Mouse (Mus musculus) macrophage (primary cell): ENCODE measurements around the gene Il17c. TPM values are rescaled to one million over a fixed set of nuclear protein-coding genes. Genes with fewer than 3 reads are reported as not detected.

Experiments
- H3K27ac ChIP-seq: fragments of 350-480 bp; formaldehyde crosslinking; 2 replicates; pipeline ENCODE4 v1.9.0; 2021
- H3K36me3 ChIP-seq: fragments of 350-480 bp; formaldehyde crosslinking; 2 replicates; pipeline ENCODE4 v1.9.0; 2021; ENCODE audit errors: inconsistent target
- H3K4me3 ChIP-seq: fragments of 350-480 bp; formaldehyde crosslinking; 2 replicates; pipeline ENCODE4 v1.9.0; 2021; ENCODE audit errors: inconsistent target
- H3K79me2 ChIP-seq: fragments of 350-480 bp; formaldehyde crosslinking; 2 replicates; pipeline ENCODE4 v1.9.0; 2021; ENCODE audit errors: inconsistent target
- WGBS: methylation state at CpG from one replicate; pipeline ENCODE4 v1.1.7; 2026; ENCODE audit warnings: inconsistent platforms; ENCODE audit not compliant: missing documents; 5-methylcytosine and 5-hydroxymethylcytosine counted together
- polyA plus RNA-seq: library from polyadenylated mRNA; stranded (reverse); fragments of 250-400 nt; gene quantifications from 3 replicates; pipeline ENCODE4 v1.2.4, GENCODE M21; 2018; ENCODE audit warnings: inconsistent platforms

Gene Il17c
- polyA plus RNA-seq, 1 experiment from 2014 or later: not detected

- peaks cover 36% of the 10 kb centered on the region for H3K36me3 ChIP-seq
Observed at GRCm38 (mm10) chr8:122419881-122420555, 1.8 kb upstream of the Il17c start.

DNA sequence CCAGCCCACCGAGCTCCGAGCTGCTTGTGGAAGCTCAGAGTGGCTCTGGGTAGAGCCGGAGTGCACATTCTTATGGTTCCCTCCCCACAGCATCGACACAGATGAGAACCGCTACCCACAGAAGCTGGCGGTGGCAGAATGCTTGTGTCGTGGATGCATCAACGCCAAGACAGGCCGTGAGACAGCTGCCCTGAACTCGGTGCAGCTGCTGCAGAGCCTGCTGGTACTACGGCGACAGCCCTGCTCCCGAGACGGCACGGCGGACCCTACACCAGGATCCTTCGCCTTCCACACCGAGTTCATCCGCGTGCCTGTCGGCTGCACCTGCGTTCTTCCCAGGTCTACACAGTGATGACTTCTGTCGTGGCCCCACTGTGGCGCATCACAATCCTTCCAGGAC is 1.4 kb downstream of the Il17c start:
- H3K27ac ChIP-seq: no peak overlapping the region
- peaks cover 35% of the 10 kb centered on the region for H3K79me2 ChIP-seq
- peaks cover 57% of the 10 kb centered on the region for H3K36me3 ChIP-seq
- no peak overlapping the region for H3K4me3 ChIP-seq
- WGBS: 95% methylated on average over 24 of the region's 24 CpGs

More at GRCm38 (mm10) chr8:122419881-122420555, 1.8 kb upstream of the Il17c start:
- Histone ChIP-seq H3K4me3 (no peak overlapping the region), H3K79me2 (peaks cover 3% of the 10 kb centered on the region; the same call in 1 of the 2 replicates), H3K27ac (no peak overlapping the region)
- 92% methylated on average over 9 of the region's 9 CpGs for WGBS

GRCm38 (mm10) chr8:122423659-122424058 is 1.8 kb downstream of the Il17c start:
- H3K4me3 ChIP-seq: no peak overlapping the region
- no peak overlapping the region for H3K27ac ChIP-seq
- 93% methylated on average over 5 of the region's 5 CpGs for WGBS
- H3K36me3 ChIP-seq: peaks cover 60% of the 10 kb centered on the region
- H3K79me2 ChIP-seq: peaks cover 40% of the 10 kb centered on the region

- H3K27ac ChIP-seq: no peak overlapping the region
- H3K79me2 ChIP-seq: peaks cover 60% of the 10 kb centered on the region
- H3K4me3 ChIP-seq: no peak overlapping the region
- H3K36me3 ChIP-seq: peaks cover 64% of the 10 kb centered on the region
- WGBS: 93% methylated on average over 9 of the region's 9 CpGs
Observed at GRCm38 (mm10) chr8:122426145-122426544, 4.3 kb downstream of the Il17c start.

GRCm38 (mm10) chr8:122427607-122428006 is 5.8 kb downstream of the Il17c start:
- 95% methylated on average over 7 of the region's 7 CpGs for WGBS
- H3K36me3 ChIP-seq: peaks cover 64% of the 10 kb centered on the region
- peaks cover 73% of the 10 kb centered on the region for H3K79me2 ChIP-seq
- H3K27ac ChIP-seq: no peak overlapping the region
- no peak overlapping the region for H3K4me3 ChIP-seq

GRCm38 (mm10) chr8:122428163-122428562 is 6.3 kb downstream of the Il17c start:
- Histone ChIP-seq H3K36me3 (peaks cover 59% of the 10 kb centered on the region), H3K79me2 (peaks cover 78% of the 10 kb centered on the region), H3K27ac (0 out of 2 replicates have a peak overlapping the region, but pooled peaks have one; percentile 97), H3K4me3 (no peak overlapping the region)
- 74% methylated on average over 9 of the region's 9 CpGs for WGBS

DNA sequence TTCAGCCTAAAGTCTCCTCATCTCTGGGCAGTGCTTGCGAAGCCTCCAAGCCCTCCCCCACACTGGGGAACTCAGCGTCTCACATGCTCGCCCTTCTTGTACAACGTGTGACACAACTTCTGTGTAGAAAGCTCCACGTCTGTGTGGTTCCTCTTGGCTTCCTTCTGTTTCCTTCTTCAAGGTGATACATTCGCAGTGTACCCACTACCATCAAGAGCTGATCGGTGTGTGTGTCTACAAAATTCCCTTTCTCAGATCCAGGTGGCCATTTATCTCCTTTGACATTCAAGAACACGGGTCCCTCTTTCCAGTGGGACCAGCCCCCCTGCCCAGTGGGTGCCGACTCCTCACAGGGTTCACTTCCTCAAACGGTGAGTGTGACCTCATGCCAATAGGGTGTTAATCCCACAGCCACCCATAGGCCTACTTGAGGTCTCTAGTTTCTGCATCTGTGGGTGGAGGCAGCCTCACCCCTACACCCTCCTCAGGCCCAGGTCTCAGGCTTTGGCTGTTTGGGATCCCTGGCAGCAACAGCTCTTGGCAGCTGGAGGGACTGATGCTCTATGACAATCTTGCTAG is 8.3 kb downstream of the Il17c start:
- peaks cover 39% of the 10 kb centered on the region for H3K36me3 ChIP-seq

GRCm38 (mm10) chr8:122430646-122431045 is 8.8 kb downstream of the Il17c start:
- H3K36me3 ChIP-seq: peaks cover 34% of the 10 kb centered on the region
- 49% methylated on average over 3 of the region's 3 CpGs for WGBS
- H3K79me2 ChIP-seq: peaks cover 76% of the 10 kb centered on the region
- H3K27ac ChIP-seq: peak overlapping the region; percentile 97
- peak overlapping the region; percentile 91; the same call in 1 of the 2 replicates for H3K4me3 ChIP-seq

More for the DNA sequence above, 8.3 kb downstream of the Il17c start:
- H3K4me3 ChIP-seq: peak overlapping the region; percentile 91; the same call in 1 of the 2 replicates
- WGBS: 0% methylated on average over 9 of the region's 10 CpGs
- peak overlapping the region; percentile 97 for H3K27ac ChIP-seq
- H3K79me2 ChIP-seq: peaks cover 81% of the 10 kb centered on the region

GRCm38 (mm10) chr8:122431694-122432442 is 10.0 kb downstream of the Il17c start:
- H3K4me3 ChIP-seq: peak overlapping the region; percentile 91
- H3K79me2 ChIP-seq: peaks cover 64% of the 10 kb centered on the region
- peak overlapping the region; percentile 97 for H3K27ac ChIP-seq
- 11% methylated on average over 14 of the region's 18 CpGs for WGBS
- H3K36me3 ChIP-seq: peaks cover 22% of the 10 kb centered on the region

DNA sequence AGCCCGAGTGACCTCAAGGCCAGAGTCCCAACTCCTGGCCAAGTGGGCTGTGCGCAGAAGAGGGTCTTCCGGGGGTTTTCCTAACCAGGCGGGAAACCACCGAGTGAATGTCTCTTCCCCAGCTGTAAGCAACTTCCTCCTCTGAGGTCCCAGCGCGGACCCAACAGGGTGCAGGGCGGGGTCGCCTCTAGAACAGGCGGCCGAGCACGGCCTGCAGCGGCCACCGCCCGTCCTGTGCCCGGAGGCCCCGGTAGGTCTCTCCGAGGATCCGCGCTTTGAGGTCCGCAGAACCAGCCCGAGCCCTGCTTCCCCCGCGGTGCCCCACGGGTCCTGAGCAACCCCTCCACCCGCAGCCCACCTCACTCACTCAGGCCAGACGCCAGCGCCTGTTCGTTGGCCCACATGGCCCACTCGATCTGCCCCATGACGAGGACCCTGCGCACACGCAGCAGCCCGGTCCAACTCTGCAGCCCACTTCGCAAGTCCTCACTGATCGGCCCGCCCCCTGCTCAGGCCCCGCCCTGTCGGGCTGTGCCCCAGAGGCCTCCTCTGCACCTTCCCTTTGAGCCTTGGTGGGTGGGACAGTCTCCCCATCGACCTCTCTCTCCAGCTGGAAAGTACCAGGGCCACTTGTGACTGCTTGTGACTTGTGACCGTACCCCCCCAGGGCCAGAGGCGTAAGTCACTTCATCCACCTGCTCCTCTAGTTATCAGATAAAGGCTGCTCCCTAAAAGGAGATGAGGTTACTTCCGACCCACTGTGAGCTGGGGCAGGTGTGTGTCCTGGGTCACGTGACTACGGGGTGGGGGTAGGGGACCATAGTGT is 10.8 kb downstream of the Il17c start, which contains the start of gene Cyba:
TSS of gene Cyba (minus strand) at position 488 of the 826 bp plus-strand sequence.
- Histone ChIP-seq H3K4me3 (peak within 1 kb of the TSS; percentile 91), H3K27ac (peak within 1 kb of the TSS; percentile 97), H3K36me3 (peaks cover 14% of the 10 kb centered on the region), H3K79me2 (peaks cover 56% of the 10 kb centered on the region)
- WGBS: 1% methylated on average over 39 of the region's 45 CpGs

DNA sequence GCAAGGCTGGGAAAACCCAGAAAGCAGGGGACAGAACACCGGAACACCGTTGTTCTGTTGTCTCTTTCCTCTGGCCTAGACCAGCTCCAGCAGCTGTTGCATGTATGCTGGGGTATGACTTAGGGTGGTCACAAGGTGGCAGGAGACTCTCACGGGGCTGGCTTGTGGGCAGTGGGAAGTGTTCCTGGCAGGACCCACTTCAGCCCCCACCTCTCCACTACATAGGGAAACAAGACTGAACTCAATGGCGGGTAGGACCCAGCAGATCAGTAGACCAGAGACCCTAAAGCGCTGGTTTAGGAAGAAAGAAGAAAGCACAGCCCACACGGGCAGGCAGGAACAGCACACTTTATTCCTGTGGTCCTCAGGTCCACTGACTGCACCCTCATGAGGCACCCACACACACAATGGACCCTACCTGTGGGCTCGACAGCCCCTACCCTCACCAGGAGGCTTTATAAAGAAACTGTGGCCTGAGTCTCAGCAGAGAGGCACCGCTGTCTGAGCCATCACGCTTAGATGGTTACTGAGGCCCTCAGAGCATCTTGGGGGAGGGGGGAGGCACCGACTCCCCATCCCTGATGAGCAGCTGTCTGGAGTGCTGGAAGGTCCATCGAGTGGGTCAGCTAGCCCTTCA is 11.6 kb downstream of the Il17c start:
- Histone ChIP-seq H3K4me3 (peak overlapping the region; percentile 91), H3K79me2 (peaks cover 48% of the 10 kb centered on the region), H3K27ac (peak overlapping the region; percentile 97), H3K36me3 (0 out of 2 replicates have a peak, but pooled peaks cover 6% of the 10 kb centered on the region)
- WGBS: 69% methylated on average over 10 of the region's 11 CpGs

- Histone ChIP-seq H3K79me2 (peaks cover 43% of the 10 kb centered on the region), H3K36me3 (no peaks in the 10 kb centered on the region), H3K4me3 (no peak overlapping the region), H3K27ac (no peak overlapping the region)
- WGBS: 95% methylated on average over 6 of the region's 6 CpGs
Observed at GRCm38 (mm10) chr8:122435375-122435774, 13.6 kb downstream of the Il17c start.

GRCm38 (mm10) chr8:122436146-122436545 is 14.3 kb downstream of the Il17c start:
- H3K79me2 ChIP-seq: peaks cover 43% of the 10 kb centered on the region
- WGBS: 88% methylated on average over 9 of the region's 9 CpGs
- H3K36me3 ChIP-seq: no peaks in the 10 kb centered on the region
- no peak overlapping the region for H3K27ac ChIP-seq
- no peak overlapping the region for H3K4me3 ChIP-seq
